Mouse (Mus musculus): Measurements from ENCODE around the gene Zbtb20. TPM values are rescaled to one million over a fixed set of nuclear protein-coding genes. Genes with fewer than 3 reads are reported as not detected.

The Zbtb20 gene
- polyA plus RNA-seq, 1 experiment = 5.9 TPM

GRCm38 (mm10) chr16:43520274-43520673 is 644.6 kb downstream of the Zbtb20 start:
- no peaks in the 10 kb centered on the region for H3K27me3 ChIP-seq (ENCODE audit: control insufficient read depth, insufficient read depth, low read length)
- H3K36me3 ChIP-seq (ENCODE audit: control insufficient read depth, insufficient read depth, low read length) = no peaks in the 10 kb centered on the region
- TF ChIP-seq POLR2A (IDR thresholded peaks at IDR 0.05; ENCODE audit: control insufficient read depth, low read depth, low read length) (no peak), CTCF (IDR thresholded peaks at IDR 0.05; ENCODE audit: control insufficient read depth, insufficient read depth, insufficient replicate concordance, low read depth, low read length) (no peak)
- H3K4me3 ChIP-seq (ENCODE audit: control insufficient read depth, low read depth, low read length) = no peak overlapping the region
- H3K27ac ChIP-seq (ENCODE audit: control insufficient read depth, insufficient read depth, low read depth, low read length) = no peak overlapping the region
- no peaks in the 10 kb centered on the region for H3K4me1 ChIP-seq (ENCODE audit: control insufficient read depth, insufficient read depth, low read length)

- no peak overlapping the region for H3K27ac ChIP-seq (ENCODE audit: control insufficient read depth, insufficient read depth, low read depth, low read length)
- H3K4me1 ChIP-seq (ENCODE audit: control insufficient read depth, insufficient read depth, low read length) = no peaks in the 10 kb centered on the region
- H3K27me3 ChIP-seq (ENCODE audit: control insufficient read depth, insufficient read depth, low read length) = no peaks in the 10 kb centered on the region
- H3K4me3 ChIP-seq (ENCODE audit: control insufficient read depth, low read depth, low read length) = no peak overlapping the region
- H3K36me3 ChIP-seq (ENCODE audit: control insufficient read depth, insufficient read depth, low read length) = no peaks in the 10 kb centered on the region
- TF ChIP-seq POLR2A (IDR thresholded peaks at IDR 0.05; ENCODE audit: control insufficient read depth, low read depth, low read length) = no peak
- no peak for TF ChIP-seq CTCF (IDR thresholded peaks at IDR 0.05; ENCODE audit: control insufficient read depth, insufficient read depth, insufficient replicate concordance, low read depth, low read length)
Observed at GRCm38 (mm10) chr16:43522482-43522881, 646.8 kb downstream of the Zbtb20 start.

DNA sequence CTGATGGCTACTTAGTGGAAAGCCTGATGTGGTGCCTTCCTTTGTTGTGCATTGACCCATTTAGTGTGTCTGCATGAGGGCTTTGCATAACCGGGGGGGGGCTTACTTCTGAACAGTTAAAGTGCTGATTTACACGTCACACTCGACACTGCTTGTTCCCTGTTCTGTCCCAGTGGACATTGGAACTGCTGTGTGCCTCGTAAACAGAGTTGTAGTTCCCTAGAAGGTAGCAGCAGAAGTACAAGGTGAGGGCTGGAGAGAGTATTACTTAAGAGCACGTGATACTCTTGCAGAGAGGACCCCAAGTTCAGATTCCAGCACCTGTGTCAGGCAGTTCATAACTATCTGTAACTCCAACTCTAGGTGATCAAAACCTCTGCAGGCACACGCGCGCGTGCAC is 648.5 kb downstream of the Zbtb20 start:
- no peak overlapping the region for H3K27ac ChIP-seq (ENCODE audit: control insufficient read depth, insufficient read depth, low read depth, low read length)
- no peaks in the 10 kb centered on the region for H3K4me1 ChIP-seq (ENCODE audit: control insufficient read depth, insufficient read depth, low read length)
- no peak overlapping the region for H3K4me3 ChIP-seq (ENCODE audit: control insufficient read depth, low read depth, low read length)
- H3K36me3 ChIP-seq (ENCODE audit: control insufficient read depth, insufficient read depth, low read length) = no peaks in the 10 kb centered on the region
- TF ChIP-seq CTCF (IDR thresholded peaks at IDR 0.05; ENCODE audit: control insufficient read depth, insufficient read depth, insufficient replicate concordance, low read depth, low read length) (no peak), POLR2A (IDR thresholded peaks at IDR 0.05; ENCODE audit: control insufficient read depth, low read depth, low read length) (no peak)
- no peaks in the 10 kb centered on the region for H3K27me3 ChIP-seq (ENCODE audit: control insufficient read depth, insufficient read depth, low read length)

DNA sequence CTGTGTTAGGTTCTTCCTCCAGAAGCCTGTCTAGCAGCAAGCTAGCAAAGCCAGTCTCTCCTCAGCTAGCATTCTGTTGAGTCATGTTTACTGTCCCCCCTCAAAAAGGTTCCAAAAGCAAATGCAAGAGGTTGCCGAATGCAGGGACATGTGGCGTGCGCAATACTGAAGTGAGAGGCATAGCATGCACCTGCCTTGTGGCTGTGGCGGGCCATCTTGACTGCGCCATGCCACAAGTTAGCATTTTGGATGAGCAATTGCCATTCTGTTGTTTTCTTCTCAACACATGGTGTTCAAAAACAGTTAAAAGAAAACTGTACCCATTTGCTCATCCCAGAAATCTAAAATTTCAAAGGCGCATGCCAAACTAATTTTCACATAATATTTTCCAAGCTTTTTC is 649.9 kb downstream of the Zbtb20 start:
- Histone ChIP-seq H3K27ac (ENCODE audit: control insufficient read depth, insufficient read depth, low read depth, low read length) (no peak overlapping the region), H3K4me3 (ENCODE audit: control insufficient read depth, low read depth, low read length) (no peak overlapping the region), H3K36me3 (ENCODE audit: control insufficient read depth, insufficient read depth, low read length) (no peaks in the 10 kb centered on the region), H3K27me3 (ENCODE audit: control insufficient read depth, insufficient read depth, low read length) (no peaks in the 10 kb centered on the region), H3K4me1 (ENCODE audit: control insufficient read depth, insufficient read depth, low read length) (no peaks in the 10 kb centered on the region)
- no peak for TF ChIP-seq POLR2A (IDR thresholded peaks at IDR 0.05; ENCODE audit: control insufficient read depth, low read depth, low read length)
- TF ChIP-seq CTCF (IDR thresholded peaks at IDR 0.05; ENCODE audit: control insufficient read depth, insufficient read depth, insufficient replicate concordance, low read depth, low read length) = no peak

GRCm38 (mm10) chr16:43528300-43528699 is 652.6 kb downstream of the Zbtb20 start:
- H3K36me3 ChIP-seq (ENCODE audit: control insufficient read depth, insufficient read depth, low read length) = no peaks in the 10 kb centered on the region

DNA sequence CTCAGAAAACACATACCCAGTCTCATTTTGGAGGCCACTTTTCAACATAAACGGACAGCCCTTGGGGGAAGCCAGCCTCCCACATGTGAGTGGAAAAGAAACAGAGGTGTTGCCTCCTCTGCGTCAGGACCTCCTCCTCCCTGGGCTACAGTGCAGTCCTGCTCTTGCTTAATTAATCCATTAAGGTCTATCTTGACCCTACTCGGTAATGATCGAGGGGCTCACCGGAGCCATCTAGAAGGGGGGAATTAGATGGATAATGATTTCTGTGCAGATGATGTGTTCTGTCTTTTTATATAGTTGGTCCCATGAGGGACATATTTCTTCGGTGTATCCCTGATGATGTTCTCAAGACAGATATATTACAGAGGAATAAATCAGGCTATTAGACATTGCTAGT is 655.6 kb downstream of the Zbtb20 start:
- Histone ChIP-seq H3K27ac (ENCODE audit: control insufficient read depth, insufficient read depth, low read depth, low read length) (no peak overlapping the region), H3K36me3 (ENCODE audit: control insufficient read depth, insufficient read depth, low read length) (no peaks in the 10 kb centered on the region), H3K4me1 (ENCODE audit: control insufficient read depth, insufficient read depth, low read length) (no peaks in the 10 kb centered on the region), H3K27me3 (ENCODE audit: control insufficient read depth, insufficient read depth, low read length) (no peaks in the 10 kb centered on the region), H3K4me3 (ENCODE audit: control insufficient read depth, low read depth, low read length) (no peak overlapping the region)
- TF ChIP-seq POLR2A (IDR thresholded peaks at IDR 0.05; ENCODE audit: control insufficient read depth, low read depth, low read length) (no peak), CTCF (IDR thresholded peaks at IDR 0.05; ENCODE audit: control insufficient read depth, insufficient read depth, insufficient replicate concordance, low read depth, low read length) (no peak)

More at GRCm38 (mm10) chr16:43528300-43528699, 652.6 kb downstream of the Zbtb20 start:
- H3K27ac ChIP-seq (ENCODE audit: control insufficient read depth, insufficient read depth, low read depth, low read length) = no peak overlapping the region
- no peaks in the 10 kb centered on the region for H3K27me3 ChIP-seq (ENCODE audit: control insufficient read depth, insufficient read depth, low read length)
- H3K4me1 ChIP-seq (ENCODE audit: control insufficient read depth, insufficient read depth, low read length) = no peaks in the 10 kb centered on the region
- TF ChIP-seq POLR2A (IDR thresholded peaks at IDR 0.05; ENCODE audit: control insufficient read depth, low read depth, low read length) (no peak), CTCF (IDR thresholded peaks at IDR 0.05; ENCODE audit: control insufficient read depth, insufficient read depth, insufficient replicate concordance, low read depth, low read length) (no peak)
- no peak overlapping the region for H3K4me3 ChIP-seq (ENCODE audit: control insufficient read depth, low read depth, low read length)

GRCm38 (mm10) chr16:43534103-43534502 is 658.4 kb downstream of the Zbtb20 start:
- TF ChIP-seq POLR2A (IDR thresholded peaks at IDR 0.05; ENCODE audit: control insufficient read depth, low read depth, low read length) (no peak), CTCF (IDR thresholded peaks at IDR 0.05; ENCODE audit: control insufficient read depth, insufficient read depth, insufficient replicate concordance, low read depth, low read length) (no peak)
- H3K27ac ChIP-seq (ENCODE audit: control insufficient read depth, insufficient read depth, low read depth, low read length) = no peak overlapping the region; the same call in 1 of the 2 replicates
- H3K4me3 ChIP-seq (ENCODE audit: control insufficient read depth, low read depth, low read length) = no peak overlapping the region
- H3K4me1 ChIP-seq (ENCODE audit: control insufficient read depth, insufficient read depth, low read length) = no peaks in the 10 kb centered on the region
- no peaks in the 10 kb centered on the region for H3K36me3 ChIP-seq (ENCODE audit: control insufficient read depth, insufficient read depth, low read length)
- no peaks in the 10 kb centered on the region for H3K27me3 ChIP-seq (ENCODE audit: control insufficient read depth, insufficient read depth, low read length)

GRCm38 (mm10) chr16:43535912-43536311 is 660.2 kb downstream of the Zbtb20 start:
- H3K36me3 ChIP-seq (ENCODE audit: control insufficient read depth, insufficient read depth, low read length) = no peaks in the 10 kb centered on the region
- TF ChIP-seq POLR2A (IDR thresholded peaks at IDR 0.05; ENCODE audit: control insufficient read depth, low read depth, low read length) (no peak), CTCF (IDR thresholded peaks at IDR 0.05; ENCODE audit: control insufficient read depth, insufficient read depth, insufficient replicate concordance, low read depth, low read length) (no peak)
- H3K27me3 ChIP-seq (ENCODE audit: control insufficient read depth, insufficient read depth, low read length) = no peaks in the 10 kb centered on the region
- no peak overlapping the region for H3K4me3 ChIP-seq (ENCODE audit: control insufficient read depth, low read depth, low read length)
- H3K27ac ChIP-seq (ENCODE audit: control insufficient read depth, insufficient read depth, low read depth, low read length) = no peak overlapping the region
- no peaks in the 10 kb centered on the region; the same call in 1 of the 2 replicates for H3K4me1 ChIP-seq (ENCODE audit: control insufficient read depth, insufficient read depth, low read length)
